Mouse (Mus musculus) heart, adult 2 months (tissue): Measurements from ENCODE around the gene Hopx.

ENCODE experiments used
- CTCF ChIP-seq: fragments of 200-600 bp; IDR thresholded peaks from 2 replicates; pipeline ENCODE4 v1.8.1; 2022; ENCODE audit warnings: antibody characterized with exemption, mild to moderate bottlenecking, moderate library complexity
- EP300 ChIP-seq: fragments of 200-500 bp; IDR thresholded peaks from 2 replicates; pipeline ENCODE4 v1.6.1; 2011; ENCODE audit warnings: low read depth, low read length, control low read depth; ENCODE audit not compliant: insufficient read depth

- TF ChIP-seq EP300, result no peak
- TF ChIP-seq CTCF, result no peak
These were observed 34.2 kb downstream of the Hopx start for GRCm38 (mm10) chr5:77080761-77081160.
